Mouse (Mus musculus): Measurements from ENCODE around the gene Wnk2. TPM values are rescaled to one million over a fixed set of nuclear protein-coding genes. Genes with fewer than 3 reads are reported as not detected.
A peak's percentile ranks its signal among the peaks of the same experiment; 100 is the strongest.

The Wnk2 gene
- polyA plus RNA-seq, 1 experiment from 2014 or later: 15.0 TPM

DNA sequence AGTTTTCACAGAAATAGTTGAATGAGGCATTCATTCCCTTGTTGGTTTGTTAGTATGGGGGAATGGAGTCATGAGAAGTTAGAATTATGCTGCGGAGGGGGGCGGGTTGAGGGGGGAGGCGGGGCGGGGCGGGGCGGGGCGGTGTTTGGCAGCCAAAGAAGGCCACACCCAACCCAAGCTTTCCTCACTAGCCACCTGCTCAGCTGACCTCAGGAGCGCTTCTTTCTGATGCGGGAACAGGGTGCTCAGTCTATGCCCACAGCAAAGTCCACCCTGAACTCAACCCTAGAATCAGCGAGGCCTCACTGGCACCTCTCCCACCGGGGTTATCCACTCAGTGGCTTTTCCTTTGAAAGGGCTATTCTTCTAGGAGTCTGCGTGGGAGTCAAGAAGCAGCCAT is 123.1 kb downstream of the Wnk2 start:
- no peak for ATAC-seq
- peaks cover 27% of the 10 kb centered on the region for H3K4me1 ChIP-seq
- H3K27me3 ChIP-seq: no peaks in the 10 kb centered on the region
- no peaks in the 10 kb centered on the region for H3K9me3 ChIP-seq (replicated peaks)
- H3K36me3 ChIP-seq (ENCODE audit: poor library complexity, severe bottlenecking): no peaks in the 10 kb centered on the region
- no peak overlapping the region for H3K9ac ChIP-seq
- H3K27ac ChIP-seq: no peak overlapping the region
- H3K4me3 ChIP-seq: no peak overlapping the region
- H3K4me2 ChIP-seq: 0 out of 2 replicates have a peak overlapping the region, but pooled peaks have one; percentile 3
- 18% methylated on average over 12 of the region's 12 CpGs for WGBS

DNA sequence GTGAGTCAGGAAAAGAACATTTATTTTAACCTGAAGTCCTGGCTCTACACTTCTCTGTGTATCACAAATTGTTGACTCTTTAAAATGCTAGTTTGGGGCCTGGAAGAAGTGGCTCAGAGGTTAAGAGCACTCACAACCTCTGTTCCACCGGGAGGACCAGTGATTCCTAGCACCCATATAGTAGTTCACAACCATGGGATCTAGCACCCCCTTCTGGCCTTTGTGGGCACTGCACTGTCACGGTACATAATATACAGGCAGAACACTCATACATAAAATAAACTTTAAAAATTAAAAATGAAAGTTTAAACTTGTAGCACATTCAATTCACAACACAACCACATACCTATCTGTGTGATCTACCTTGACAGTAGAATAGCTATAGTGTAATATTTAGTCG is 126.1 kb downstream of the Wnk2 start:
- Histone ChIP-seq H3K27me3 (no peaks in the 10 kb centered on the region), H3K9me3 (replicated peaks) (peaks cover 8% of the 10 kb centered on the region; the same call in 1 of the 2 replicates), H3K4me3 (no peak overlapping the region), H3K9ac (no peak overlapping the region), H3K4me1 (peaks cover 16% of the 10 kb centered on the region), H3K4me2 (no peak overlapping the region), H3K27ac (no peak overlapping the region), H3K36me3 (ENCODE audit: poor library complexity, severe bottlenecking) (no peaks in the 10 kb centered on the region)
- no peak for ATAC-seq
- 65% methylated on average over 3 of the region's 3 CpGs for WGBS

- H3K4me2 ChIP-seq: no peak overlapping the region
- H3K4me3 ChIP-seq: no peak overlapping the region
- ATAC-seq: no peak
- H3K27me3 ChIP-seq: no peaks in the 10 kb centered on the region
- H3K27ac ChIP-seq: no peak overlapping the region
- no peaks in the 10 kb centered on the region for H3K36me3 ChIP-seq (ENCODE audit: poor library complexity, severe bottlenecking)
- 57% methylated on average over 5 of the region's 5 CpGs for WGBS
- H3K4me1 ChIP-seq: peaks cover 26% of the 10 kb centered on the region
- no peak overlapping the region for H3K9ac ChIP-seq
- H3K9me3 ChIP-seq (replicated peaks): peaks cover 8% of the 10 kb centered on the region; the same call in 1 of the 2 replicates
Observed at GRCm38 (mm10) chr13:49020152-49020551, 127.7 kb downstream of the Wnk2 start.

DNA sequence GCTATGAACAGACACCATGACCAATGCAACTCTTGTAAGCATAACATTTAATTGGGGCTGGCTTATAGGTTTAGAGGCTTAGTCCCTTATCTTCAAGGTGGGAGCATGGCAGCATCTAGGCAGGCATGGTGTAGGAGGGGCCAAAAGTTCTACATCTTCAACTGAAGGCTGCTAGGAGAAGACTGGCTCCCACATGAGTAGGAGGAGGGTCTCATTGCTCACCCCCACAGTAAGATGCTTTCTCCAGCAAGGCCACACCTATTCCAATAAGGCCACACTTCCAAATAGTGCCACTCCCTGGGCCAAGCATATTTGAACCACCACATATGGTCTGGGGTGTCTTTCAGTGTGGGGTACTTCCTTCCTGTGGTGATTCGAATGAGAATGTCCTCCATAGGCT is 130.4 kb downstream of the Wnk2 start:
- peaks cover 42% of the 10 kb centered on the region for H3K4me1 ChIP-seq
- H3K4me3 ChIP-seq: no peak overlapping the region
- H3K9me3 ChIP-seq (replicated peaks): peaks cover 8% of the 10 kb centered on the region; the same call in 1 of the 2 replicates
- 100% methylated on average over 1 of the region's 1 CpGs for WGBS
- H3K27ac ChIP-seq: no peak overlapping the region
- no peaks in the 10 kb centered on the region for H3K27me3 ChIP-seq
- no peaks in the 10 kb centered on the region for H3K36me3 ChIP-seq (ENCODE audit: poor library complexity, severe bottlenecking)
- H3K4me2 ChIP-seq: no peak overlapping the region
- H3K9ac ChIP-seq: no peak overlapping the region
- no peak for ATAC-seq

DNA sequence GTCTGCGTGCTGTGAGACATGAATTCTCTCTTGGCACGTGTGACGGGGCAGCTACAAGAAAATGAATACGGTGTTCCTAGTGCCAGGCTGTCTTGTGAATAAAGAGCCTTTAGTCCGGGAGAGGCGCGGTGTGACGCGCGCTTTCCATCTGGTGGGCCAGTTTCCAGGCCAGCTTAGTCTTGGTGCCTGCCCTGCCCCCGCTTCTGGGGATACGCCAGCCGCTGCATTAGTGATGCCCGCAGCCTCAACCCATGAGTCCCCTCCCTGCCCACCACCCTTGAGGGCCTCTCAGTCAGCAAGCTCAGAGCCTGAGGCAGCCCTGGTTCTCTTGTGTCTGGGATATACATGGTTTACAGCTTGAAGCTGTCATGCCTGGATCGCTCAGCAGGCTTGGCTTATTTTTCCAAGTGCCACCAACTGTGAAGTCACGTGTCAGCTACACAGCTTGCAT is 131.5 kb downstream of the Wnk2 start:
- H3K27me3 ChIP-seq: no peaks in the 10 kb centered on the region
- peak overlapping the region; percentile 52 for H3K9ac ChIP-seq
- H3K4me3 ChIP-seq: peak overlapping the region; percentile 26
- H3K9me3 ChIP-seq (replicated peaks): peaks cover 8% of the 10 kb centered on the region; the same call in 1 of the 2 replicates
- peak overlapping the region; percentile 97 for H3K27ac ChIP-seq
- ATAC-seq: peak; percentile 94
- under 1% methylated on average over 16 of the region's 16 CpGs for WGBS
- no peaks in the 10 kb centered on the region for H3K36me3 ChIP-seq (ENCODE audit: poor library complexity, severe bottlenecking)
- peaks cover 42% of the 10 kb centered on the region for H3K4me1 ChIP-seq
- H3K4me2 ChIP-seq: peak overlapping the region; percentile 56

DNA sequence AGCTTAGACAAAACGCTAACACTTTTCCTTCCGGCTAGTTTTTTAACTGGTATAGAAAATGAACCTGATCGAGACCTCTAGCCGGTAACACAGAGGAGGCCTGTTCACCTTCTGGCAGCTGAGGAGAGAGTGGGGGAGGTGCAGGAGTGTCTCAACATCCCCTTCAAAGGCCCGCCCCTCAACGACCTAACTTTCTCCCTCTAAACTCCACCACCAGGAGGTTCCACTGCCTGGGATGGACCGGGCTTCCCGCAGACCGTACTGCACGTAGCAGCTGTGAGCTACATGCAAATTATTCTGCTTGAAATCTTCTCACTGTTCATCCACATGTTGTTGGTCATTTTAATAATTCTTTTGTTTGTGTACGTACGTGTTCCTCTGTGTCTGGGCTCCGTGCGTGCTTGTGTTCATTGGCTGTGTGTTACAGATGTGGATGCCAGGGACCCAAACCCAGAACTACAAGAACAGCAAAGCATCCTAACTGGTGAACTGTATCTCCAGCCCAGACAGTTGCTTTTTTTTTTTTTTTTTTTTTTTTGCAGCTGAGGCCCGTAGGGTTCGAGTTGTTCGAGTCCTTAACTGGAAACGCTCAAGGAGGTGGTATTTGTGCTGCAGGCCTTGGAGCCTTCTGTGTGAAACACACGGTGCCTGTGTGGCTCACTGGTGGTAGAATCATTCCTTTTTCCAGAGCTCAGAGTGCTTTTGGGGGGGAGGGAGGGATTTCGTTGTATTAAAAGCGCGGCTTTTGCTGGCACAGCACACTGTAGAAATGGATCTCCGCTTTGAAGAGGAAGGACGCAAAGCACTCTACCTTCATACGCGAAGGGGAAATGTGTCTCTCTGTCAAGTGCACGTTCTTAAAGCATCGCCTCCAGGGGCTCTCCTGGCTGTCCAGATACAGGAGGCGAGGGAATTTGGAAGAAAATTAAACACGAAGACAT is 132.2 kb downstream of the Wnk2 start:
- Histone ChIP-seq H3K27ac (peak overlapping the region; percentile 97), H3K9me3 (replicated peaks) (peaks cover 8% of the 10 kb centered on the region; the same call in 1 of the 2 replicates), H3K4me1 (peaks cover 42% of the 10 kb centered on the region), H3K4me2 (peak overlapping the region; percentile 56), H3K4me3 (peak overlapping the region; percentile 26), H3K27me3 (no peaks in the 10 kb centered on the region), H3K9ac (peak overlapping the region; percentile 52), H3K36me3 (ENCODE audit: poor library complexity, severe bottlenecking) (no peaks in the 10 kb centered on the region)
- peak; percentile 73 for ATAC-seq
- WGBS: 2% methylated on average over 30 of the region's 30 CpGs

DNA sequence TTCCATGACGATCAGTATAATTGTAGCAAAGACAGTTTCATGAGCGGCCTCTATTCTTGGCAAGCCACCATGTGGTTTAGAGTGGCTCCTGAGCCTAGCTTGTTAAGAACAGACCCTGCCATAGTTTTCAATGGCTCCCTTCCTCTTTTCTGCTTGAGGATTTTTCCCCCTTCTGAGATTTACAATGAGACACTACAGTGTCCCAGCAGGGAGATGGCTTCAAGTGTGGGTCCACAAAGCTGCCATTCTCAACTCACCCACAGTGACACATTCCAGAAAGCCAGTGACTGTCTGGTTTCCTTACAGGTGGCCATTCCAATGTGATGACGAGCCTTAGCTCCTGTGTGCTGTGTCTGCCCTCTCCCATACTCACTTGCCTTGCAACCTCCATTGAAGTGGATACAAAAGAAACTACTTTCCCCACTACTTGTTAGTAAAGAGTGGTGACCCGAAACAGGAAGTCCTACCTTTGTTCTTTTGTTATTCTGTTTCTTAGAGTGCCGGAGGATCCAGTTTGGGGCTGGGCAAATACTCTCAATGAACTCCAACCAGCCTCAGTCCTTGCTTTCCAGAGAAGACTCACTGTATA is 134.5 kb downstream of the Wnk2 start:
- Histone ChIP-seq H3K4me2 (no peak overlapping the region), H3K4me1 (peaks cover 36% of the 10 kb centered on the region), H3K36me3 (ENCODE audit: poor library complexity, severe bottlenecking) (no peaks in the 10 kb centered on the region), H3K9ac (no peak overlapping the region), H3K27me3 (0 out of 2 replicates have a peak, but pooled peaks cover 3% of the 10 kb centered on the region), H3K9me3 (replicated peaks) (peaks cover 8% of the 10 kb centered on the region; the same call in 1 of the 2 replicates), H3K27ac (no peak overlapping the region), H3K4me3 (no peak overlapping the region)
- 10% methylated on average over 5 of the region's 5 CpGs for WGBS
- no peak for ATAC-seq

DNA sequence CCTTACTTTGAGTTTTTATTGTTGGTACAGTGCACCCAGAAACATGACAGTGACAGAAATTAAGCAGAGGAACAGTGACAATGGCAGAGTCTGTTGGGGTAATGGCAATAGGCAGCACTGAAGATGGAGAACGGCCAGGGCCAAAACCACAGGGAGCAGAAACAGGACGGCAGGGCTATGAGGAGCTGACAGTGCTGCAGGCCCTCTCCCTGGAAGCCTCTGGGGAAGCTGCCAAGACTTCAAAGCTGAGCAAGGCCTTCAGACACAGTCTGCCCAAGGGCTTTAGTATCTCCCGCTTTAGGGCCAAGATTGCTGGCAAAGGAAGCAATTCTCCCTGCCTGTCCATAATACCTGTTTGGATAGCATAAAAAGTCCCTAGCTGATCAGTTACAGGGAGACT is 146.1 kb downstream of the Wnk2 start:
- 54% methylated on average over 3 of the region's 3 CpGs for WGBS
- H3K9ac ChIP-seq: no peak overlapping the region
- no peak overlapping the region for H3K27ac ChIP-seq
- 0 out of 2 replicates have a peak, but pooled peaks cover 2% of the 10 kb centered on the region for H3K4me1 ChIP-seq
- H3K27me3 ChIP-seq: no peaks in the 10 kb centered on the region
- no peak overlapping the region for H3K4me3 ChIP-seq
- H3K4me2 ChIP-seq: no peak overlapping the region
- H3K36me3 ChIP-seq (ENCODE audit: poor library complexity, severe bottlenecking): no peaks in the 10 kb centered on the region
- no peaks in the 10 kb centered on the region for H3K9me3 ChIP-seq (replicated peaks)
- ATAC-seq: no peak

GRCm38 (mm10) chr13:48998591-48998990 is 149.2 kb downstream of the Wnk2 start:
- 11% methylated on average over 6 of the region's 6 CpGs for WGBS
- no peaks in the 10 kb centered on the region for H3K27me3 ChIP-seq

GRCm38 (mm10) chr13:48996731-48997130 is 151.1 kb downstream of the Wnk2 start:
- Histone ChIP-seq H3K4me2 (no peak overlapping the region), H3K4me3 (no peak overlapping the region), H3K9me3 (replicated peaks) (no peaks in the 10 kb centered on the region), H3K4me1 (peaks cover 12% of the 10 kb centered on the region; the same call in 1 of the 2 replicates), H3K36me3 (ENCODE audit: poor library complexity, severe bottlenecking) (no peaks in the 10 kb centered on the region), H3K9ac (no peak overlapping the region), H3K27me3 (no peaks in the 10 kb centered on the region), H3K27ac (no peak overlapping the region)
- 87% methylated on average over 4 of the region's 4 CpGs for WGBS
- no peak for ATAC-seq

More at GRCm38 (mm10) chr13:48998591-48998990, 149.2 kb downstream of the Wnk2 start:
- H3K27ac ChIP-seq: no peak overlapping the region
- H3K4me1 ChIP-seq: peaks cover 12% of the 10 kb centered on the region; the same call in 1 of the 2 replicates
- ATAC-seq: no peak
- no peaks in the 10 kb centered on the region for H3K36me3 ChIP-seq (ENCODE audit: poor library complexity, severe bottlenecking)
- H3K4me2 ChIP-seq: no peak overlapping the region
- no peak overlapping the region for H3K4me3 ChIP-seq
- H3K9me3 ChIP-seq (replicated peaks): no peaks in the 10 kb centered on the region
- H3K9ac ChIP-seq: no peak overlapping the region

- H3K9me3 ChIP-seq (replicated peaks): no peaks in the 10 kb centered on the region; the same call in 1 of the 2 replicates
- no peak overlapping the region for H3K4me2 ChIP-seq
- 7% methylated on average over 3 of the region's 3 CpGs for WGBS
- no peaks in the 10 kb centered on the region for H3K36me3 ChIP-seq (ENCODE audit: poor library complexity, severe bottlenecking)
- peak; percentile 68 for ATAC-seq
- H3K4me3 ChIP-seq: no peak overlapping the region
- H3K4me1 ChIP-seq: peaks cover 12% of the 10 kb centered on the region; the same call in 1 of the 2 replicates
- H3K27ac ChIP-seq: no peak overlapping the region
- H3K9ac ChIP-seq: no peak overlapping the region
- no peaks in the 10 kb centered on the region for H3K27me3 ChIP-seq
Observed at GRCm38 (mm10) chr13:48994903-48995302, 152.9 kb downstream of the Wnk2 start.

DNA sequence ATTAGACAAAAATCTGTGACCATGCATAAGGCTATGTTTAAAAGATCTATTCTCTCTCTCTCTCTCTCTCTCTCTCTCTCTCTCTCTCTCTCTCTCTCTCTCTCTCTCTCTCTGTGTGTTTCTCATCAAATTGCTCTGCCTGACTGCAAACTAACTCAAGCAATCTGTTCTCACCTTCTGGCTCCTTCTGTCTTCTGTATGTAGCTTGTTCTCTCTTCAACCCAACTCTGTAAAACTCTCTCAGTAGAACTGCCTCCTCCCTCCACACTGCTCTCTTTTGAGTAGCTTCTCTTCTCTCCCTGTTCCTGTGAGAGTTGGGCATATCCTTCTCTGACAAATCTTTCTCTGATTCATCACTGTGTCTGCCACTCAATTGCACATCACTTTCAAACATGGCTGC is 154.9 kb downstream of the Wnk2 start:
- Histone ChIP-seq H3K4me1 (peaks cover 10% of the 10 kb centered on the region; the same call in 1 of the 2 replicates), H3K4me3 (no peak overlapping the region), H3K27ac (no peak overlapping the region), H3K4me2 (no peak overlapping the region), H3K9ac (no peak overlapping the region), H3K9me3 (replicated peaks) (no peaks in the 10 kb centered on the region; the same call in 1 of the 2 replicates), H3K27me3 (no peaks in the 10 kb centered on the region), H3K36me3 (ENCODE audit: poor library complexity, severe bottlenecking) (no peaks in the 10 kb centered on the region)
- ATAC-seq: no peak
